Mouse (Mus musculus) spleen, postnatal 4 days (tissue): ENCODE data around the gene Cct7.

Experiments
- DNase-seq, 2 experiments: peaks; one replicate each; pipeline ENCODE4 v3.0.0; 2022; ENCODE audit warnings: low spot score in 2 of 2

The Cct7 gene

GRCm38 (mm10) chr6:85452411-85452665 is 1.0 kb downstream of the Cct7 start:
- DNase-seq = no peak

DNA sequence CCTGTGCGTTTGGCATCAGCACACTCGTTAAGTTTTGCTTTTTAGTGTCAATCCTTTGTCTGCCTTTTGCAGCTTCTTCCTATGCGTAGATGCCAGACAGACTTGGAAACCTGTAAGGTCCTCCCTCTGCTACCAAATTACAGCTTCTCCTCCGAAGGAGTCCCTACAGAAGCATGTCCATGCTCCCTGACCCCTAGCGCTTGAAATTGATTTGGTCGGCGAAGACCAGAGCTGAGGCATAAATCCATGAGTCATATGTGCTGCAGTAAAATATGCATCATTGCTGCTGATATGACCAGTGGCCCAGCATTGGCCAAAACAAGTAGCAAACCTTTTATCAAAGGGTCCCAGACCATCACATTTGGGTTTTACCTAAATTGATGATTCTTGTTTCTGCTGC is 1.5 kb downstream of the Cct7 start:
- DNase-seq = peak in 1 of 2 experiments; percentile 27

- no peak for DNase-seq
These were observed 8.3 kb downstream of the Cct7 start for GRCm38 (mm10) chr6:85459621-85460020.

DNA sequence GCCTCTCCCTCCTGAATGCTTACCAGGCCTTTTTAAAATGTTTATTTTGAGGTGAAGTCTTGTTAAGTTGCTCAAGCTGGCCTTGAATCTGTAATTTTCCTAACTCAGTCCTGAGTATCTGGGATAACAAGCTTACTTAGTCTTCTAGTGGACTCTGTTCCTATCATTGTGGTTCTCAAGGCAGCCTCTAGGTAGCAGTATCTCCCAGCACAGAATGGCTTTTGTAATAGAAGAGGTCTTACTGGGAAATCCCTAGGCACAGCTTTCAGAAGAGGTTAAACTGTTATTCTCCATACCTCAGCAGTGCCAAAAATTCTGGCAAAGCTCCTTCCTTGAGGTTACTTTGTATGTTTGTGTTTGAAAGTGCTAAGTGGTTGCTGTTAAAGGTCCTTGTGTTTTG is 14.1 kb downstream of the Cct7 start:
- DNase-seq = no peak

DNA sequence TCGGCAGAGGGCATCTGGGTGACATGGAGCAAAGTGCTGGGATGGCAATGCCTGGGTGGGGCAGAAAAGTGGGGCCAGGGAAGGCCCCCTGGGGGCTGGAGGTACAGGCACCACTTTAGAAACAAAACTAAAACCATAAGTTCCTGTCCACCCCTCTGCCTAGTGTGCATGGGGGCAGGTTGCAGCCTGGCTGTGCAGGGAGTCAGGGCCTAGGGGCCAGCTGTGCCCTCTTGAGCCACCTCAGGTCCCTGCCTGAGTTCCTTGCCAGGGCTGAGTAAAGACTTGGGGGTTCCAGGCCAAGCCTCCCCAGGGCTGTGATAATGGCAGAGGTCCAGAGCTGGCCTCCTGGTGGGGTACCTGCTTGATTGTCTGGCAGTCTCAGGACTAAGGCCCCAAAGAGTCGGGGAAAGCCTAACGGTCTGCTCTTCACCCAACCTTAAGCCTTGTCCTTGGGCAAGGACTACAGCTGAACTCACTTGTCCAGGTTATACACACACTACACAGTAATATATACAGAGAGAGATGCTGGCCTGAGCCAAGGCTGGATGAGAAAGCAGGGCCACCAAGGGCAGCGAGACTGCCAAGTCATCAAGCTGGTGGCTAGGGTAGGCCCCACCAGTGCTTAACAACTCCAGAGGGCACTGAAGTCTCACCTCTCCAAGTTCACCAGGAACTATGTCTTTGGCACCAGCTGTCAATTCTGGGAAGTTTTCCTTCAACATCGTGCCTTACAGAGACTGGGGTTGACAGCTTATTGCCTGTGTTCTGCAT is 18.5 kb downstream of the Cct7 start:
- DNase-seq = no peak

- DNase-seq = no peak
These were observed 20.6 kb downstream of the Cct7 start for GRCm38 (mm10) chr6:85471962-85472361.

GRCm38 (mm10) chr6:85472542-85472941 is 21.2 kb downstream of the Cct7 start:
- no peak for DNase-seq

- DNase-seq = no peak
These were observed 24.3 kb downstream of the Cct7 start for GRCm38 (mm10) chr6:85475581-85475980.

DNA sequence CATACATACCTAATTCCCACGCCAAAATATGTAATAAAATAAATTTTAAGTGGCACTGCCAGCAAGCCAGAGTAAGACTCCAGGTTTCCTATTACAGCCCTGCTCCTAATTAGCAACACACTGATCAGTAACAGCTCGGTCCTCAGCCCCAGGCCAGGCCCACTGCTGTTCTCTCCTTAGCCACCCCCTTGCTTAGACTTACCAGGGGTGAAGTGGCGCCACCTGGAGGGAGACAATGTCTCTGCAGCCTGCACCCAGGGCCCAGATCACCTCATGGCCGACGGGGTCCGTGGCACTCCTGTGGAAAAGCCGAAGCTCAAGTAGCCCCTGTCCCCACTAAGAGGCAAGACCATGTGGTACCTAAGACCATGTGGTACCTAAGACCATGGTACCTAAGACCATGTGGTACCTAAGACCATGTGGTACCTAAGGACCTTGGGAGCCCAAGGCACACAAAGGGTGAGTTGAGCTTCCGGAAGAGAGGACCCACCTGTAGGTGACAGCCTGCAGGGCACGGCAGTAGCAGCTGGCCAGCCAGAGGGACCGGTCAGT is 26.1 kb downstream of the Cct7 start:
- peak; percentile 35 to 78 for DNase-seq

DNA sequence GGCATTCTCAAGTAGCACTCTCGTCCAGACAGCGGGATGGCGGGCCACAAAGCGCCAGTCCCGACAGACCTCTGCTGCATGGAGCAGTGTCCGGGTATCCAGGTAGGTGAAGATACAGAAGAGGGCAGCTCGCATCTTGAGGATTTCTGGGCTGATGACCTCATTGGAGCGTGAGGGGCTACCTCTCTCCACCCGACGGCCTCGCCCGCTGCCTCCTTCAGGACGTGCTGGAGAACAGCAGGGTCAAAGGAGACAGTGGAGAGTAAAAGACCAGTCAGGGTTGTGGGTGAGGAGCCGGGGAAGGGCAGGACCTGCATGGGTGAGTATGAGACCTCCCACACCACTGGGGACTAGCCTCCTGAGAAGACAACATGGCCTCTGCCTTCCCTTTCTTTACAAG is 27.1 kb downstream of the Cct7 start:
- DNase-seq = no peak

GRCm38 (mm10) chr6:85479979-85480378 is 28.7 kb downstream of the Cct7 start:
- DNase-seq = no peak

DNA sequence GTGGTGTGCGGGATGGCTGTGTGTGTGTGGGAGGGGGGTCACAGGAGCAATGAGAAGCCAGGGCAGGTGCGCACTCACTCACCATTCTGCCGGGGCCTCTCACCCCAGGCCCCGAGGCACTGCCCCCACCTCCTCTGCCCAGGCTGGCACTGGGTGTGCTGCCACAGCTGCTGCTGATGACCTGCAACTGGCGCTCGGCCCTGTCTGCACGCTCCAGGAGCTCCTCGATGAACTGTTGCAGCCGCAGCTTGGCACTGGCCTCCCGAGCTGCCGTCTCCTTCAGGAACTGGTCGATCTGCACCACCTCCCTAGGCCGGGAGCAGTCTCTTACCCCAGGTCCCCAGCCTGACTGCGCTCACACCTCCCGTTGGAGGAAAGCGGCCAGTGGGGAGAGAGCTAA is 29.4 kb downstream of the Cct7 start:
- DNase-seq = no peak

- no peak for DNase-seq
These were observed 32.8 kb downstream of the Cct7 start for GRCm38 (mm10) chr6:85483843-85484721.

- no peak for DNase-seq
These were observed 34.4 kb downstream of the Cct7 start for GRCm38 (mm10) chr6:85485738-85486137.

DNA sequence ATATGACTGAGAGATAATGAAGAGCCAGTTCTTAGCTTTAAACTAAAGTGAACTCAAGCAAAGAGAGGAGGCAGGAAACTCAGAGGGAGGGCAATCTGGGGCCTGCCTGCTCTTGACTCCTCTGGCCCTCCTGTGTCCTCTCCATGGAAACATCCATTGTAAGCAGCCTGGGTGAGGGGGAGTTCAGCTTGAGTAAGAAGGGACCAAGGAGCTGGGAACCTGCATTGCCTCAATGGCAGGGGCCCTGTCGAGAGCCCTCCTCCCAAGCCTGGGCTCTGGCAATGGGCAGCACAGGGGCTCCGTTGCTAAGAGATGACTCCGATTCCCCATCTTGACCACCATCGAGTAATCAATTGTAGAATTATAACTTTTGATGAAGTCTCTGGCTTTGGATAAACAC is 37.2 kb downstream of the Cct7 start:
- DNase-seq = no peak

GRCm38 (mm10) chr6:85489717-85490116 is 38.4 kb downstream of the Cct7 start:
- no peak for DNase-seq

DNA sequence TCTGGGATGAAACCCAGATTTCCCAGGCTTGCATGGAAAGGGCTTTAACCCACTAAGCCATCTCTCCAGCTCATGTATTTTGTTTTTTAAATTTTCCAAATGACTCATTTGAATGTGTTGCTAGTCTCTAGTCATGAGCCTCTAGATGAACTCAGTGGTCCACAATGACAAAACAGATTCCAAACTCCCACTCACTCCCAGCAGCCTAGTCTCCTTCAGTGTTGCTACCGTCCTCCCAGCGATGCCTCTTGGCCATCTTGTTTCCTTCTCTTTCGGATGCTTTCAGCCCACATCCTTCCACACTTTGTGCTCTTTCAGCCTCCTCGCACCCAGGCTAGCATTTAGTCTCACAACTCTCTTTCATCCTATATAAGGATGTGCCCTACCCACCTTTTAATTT is 38.9 kb downstream of the Cct7 start:
- DNase-seq = no peak

DNA sequence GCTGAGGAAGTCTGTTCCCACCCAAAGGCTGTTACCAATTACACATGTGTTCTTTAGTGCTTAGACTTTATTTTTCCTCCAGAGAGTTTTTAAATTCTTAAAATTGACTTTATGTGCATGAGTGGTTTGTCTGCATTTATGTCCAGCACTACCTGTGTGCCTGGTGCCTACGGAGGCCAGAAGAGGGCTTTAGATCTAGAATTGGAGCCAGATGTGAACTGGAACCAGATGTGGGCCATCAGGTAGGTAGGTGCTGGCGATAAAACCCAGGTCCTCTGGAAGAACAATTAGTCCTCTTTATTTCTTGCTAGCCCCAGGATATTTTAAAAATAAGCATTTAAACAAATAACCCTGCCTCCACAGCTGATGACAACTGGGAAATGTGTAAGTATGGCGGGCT is 40.3 kb downstream of the Cct7 start:
- no peak for DNase-seq

DNA sequence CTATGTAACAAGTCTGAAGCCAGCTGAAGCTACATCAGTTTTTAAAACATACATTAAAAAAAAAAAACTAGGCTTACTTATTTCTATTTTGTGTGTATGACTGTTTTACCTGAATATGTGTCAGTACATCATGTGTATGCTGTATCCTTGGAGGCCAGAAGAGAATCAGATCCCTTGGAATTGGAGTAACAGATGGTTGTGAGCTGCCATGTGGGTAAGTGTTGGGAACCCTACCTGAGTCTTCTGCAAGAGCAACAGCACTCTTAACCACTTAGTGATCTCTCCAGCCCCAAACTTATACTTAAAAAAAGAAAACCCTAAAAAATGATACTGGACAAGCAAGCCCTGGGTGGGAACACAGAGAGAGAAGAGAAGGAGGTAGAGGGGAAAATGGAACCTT is 45.7 kb downstream of the Cct7 start:
- no peak for DNase-seq

DNA sequence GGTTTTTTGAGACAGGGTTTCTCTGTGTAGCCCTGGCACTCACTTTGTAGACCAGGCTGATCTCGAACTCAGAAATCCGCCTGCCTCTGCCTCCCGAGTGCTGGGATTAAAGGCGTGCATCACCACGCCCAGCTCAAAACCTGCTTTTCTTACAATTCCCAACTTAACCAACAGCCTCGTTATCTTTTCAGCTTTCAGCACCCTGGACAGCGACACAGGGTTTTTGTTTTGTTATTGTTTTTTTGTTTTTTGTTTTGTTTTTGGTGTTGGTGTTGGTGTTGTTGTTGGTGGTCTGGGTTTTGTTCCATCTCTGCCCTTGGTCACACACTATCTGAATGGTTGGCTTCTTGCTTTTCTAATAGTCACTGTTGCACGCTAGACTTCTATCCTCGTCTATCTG is 46.8 kb downstream of the Cct7 start:
- DNase-seq = no peak

- DNase-seq = no peak
These were observed 49.1 kb downstream of the Cct7 start for GRCm38 (mm10) chr6:85500416-85500815.

- no peak for DNase-seq
These were observed 50.3 kb downstream of the Cct7 start for GRCm38 (mm10) chr6:85501571-85502102.
